Mouse (Mus musculus) cerebellum, adult 11-12 months (tissue): Measurements from ENCODE around the gene Sec31b.

Source experiments
- DNase-seq: peaks from one replicate; pipeline ENCODE4 v3.0.0; 2022

The Sec31b gene

GRCm38 (mm10) chr19:44525551-44526205 is 20.0 kb downstream of the Sec31b start:
- DNase-seq = no peak

DNA sequence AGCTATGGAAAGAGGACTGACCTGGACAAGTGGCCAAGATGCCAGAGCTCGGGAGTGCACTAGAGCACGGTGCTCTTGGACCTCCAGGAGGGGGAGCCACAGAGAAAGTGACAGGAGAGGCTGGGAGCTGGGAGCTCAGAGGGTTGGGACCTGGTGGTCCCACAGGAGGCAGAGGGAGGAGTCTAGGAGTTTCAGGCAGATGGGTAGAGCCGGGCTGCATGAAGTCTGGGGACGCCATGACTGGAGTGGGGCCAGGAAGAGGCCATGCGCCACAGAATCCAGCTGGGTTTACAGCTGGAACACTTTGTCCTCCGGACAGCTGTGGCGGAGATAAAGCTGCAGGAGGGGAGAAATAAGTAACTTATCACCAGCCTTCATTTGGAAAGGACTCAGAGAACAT is 26.5 kb downstream of the Sec31b start:
- DNase-seq = no peak

DNA sequence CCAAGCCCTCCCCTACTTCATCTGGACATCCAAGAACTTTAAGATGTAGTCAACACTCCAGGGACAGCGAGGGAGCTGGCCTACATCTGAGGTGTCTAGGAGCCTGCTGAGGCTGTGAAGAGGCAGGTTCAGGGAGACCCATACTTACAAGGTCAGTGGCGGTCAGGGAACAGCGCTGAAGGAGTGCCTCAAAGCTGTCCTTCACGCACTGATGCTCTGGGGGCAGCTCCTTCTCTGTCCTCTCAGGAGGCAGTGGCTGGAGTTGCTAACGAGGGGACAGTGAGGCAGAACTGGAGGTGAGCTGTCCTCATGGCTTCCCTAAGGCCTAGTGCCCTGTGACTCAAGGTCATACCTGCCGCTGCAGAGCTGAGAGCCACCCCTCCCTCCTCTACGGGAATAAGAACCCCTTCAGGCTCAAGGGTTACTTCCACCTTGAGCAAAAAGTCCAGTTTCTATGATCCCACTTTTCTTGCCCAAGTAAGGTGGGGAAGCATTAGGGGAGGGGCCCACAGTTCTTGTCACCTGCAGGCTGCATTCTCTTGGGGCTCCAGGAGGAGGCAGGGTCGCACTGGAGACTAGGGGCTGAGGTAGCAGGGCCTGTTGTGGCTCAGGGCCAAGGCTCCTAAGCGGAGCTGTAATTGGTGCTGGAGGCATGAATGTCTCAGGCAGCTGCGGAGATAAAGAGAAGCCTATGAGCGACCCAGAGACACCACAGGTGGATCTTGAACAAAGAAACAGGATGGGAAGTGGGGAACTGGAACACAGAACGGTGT is 27.5 kb downstream of the Sec31b start:
- DNase-seq = no peak

DNA sequence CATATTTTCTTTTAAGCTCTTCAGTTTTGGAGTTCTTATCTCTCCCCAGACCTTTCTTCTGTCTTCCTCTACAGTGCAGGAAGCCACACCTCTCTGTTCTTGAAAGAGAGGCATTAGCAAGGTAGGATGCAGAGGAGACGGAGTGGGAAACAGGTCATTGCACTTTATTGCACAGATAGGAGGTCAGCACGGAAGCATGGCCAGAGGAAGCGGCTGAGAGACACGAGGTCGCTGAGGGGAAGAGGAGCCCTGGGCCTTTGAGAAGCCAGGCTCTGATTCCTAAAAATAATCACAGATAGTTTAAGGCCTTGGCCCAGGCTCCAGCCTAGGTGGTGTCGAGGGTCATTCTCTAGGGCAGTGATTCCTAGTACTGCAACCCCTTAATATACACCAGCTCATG is 29.9 kb downstream of the Sec31b start:
- DNase-seq = no peak

- DNase-seq = no peak
Measured at GRCm38 (mm10) chr19:44514521-44515451, 30.9 kb downstream of the Sec31b start.

- no peak for DNase-seq
Measured at GRCm38 (mm10) chr19:44513921-44514482, 31.7 kb downstream of the Sec31b start.

GRCm38 (mm10) chr19:44513054-44513833 is 32.4 kb downstream of the Sec31b start:
- DNase-seq = no peak

GRCm38 (mm10) chr19:44512601-44513000 is 33.1 kb downstream of the Sec31b start:
- no peak for DNase-seq

GRCm38 (mm10) chr19:44511451-44512231 is 34.0 kb downstream of the Sec31b start:
- no peak for DNase-seq

DNA sequence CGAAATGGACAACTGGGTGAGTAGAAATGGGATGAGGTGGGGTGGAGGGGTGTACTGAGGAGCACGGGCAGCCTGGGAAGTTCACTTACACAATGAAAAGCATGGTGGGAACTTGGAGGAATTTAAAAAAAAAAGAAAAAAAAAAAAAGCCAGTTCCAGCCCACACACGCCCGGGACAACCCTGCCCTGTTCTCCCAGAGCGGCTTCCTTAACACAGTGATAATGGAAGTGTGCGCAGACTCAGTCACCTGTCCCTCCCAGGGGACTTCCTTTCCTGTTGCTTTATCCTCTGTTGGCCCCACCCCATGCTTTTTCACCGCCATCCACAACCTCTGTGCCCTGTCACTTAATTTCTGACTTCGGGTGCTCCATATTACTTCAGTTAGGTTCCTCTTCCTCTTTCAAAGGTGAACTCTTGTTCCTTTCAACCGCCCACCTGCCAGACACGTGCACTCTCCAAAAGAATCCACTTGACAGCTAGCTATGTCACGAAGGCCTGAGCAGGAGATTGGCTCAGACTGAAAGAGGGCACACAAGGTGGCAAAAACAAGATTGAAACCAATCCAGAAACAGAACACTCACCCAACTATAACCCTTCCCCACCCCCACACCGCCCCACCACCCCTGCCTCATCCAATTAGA is 35.0 kb downstream of the Sec31b start:
- no peak for DNase-seq

DNA sequence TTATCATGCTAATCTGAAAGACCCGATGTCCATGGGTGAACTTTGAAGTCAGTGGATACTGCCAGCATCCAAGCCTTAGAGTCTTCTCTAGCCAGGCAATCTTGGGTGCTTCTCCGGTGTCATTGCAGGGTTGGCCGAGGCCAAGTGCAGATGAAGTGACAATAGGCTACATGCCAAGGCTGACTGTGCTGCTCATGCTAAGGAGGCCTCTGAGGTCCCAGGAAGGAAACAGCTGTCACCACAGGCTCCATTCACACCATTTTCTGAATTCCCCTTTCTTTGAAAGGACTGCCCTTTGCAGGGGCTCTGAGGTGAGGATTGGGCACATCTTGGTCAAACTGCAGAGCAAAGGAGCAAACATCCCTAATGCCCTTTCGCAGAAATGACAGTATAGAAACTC is 42.9 kb downstream of the Sec31b start:
- no peak for DNase-seq

- no peak for DNase-seq
Measured at GRCm38 (mm10) chr19:44501925-44502324, 43.7 kb downstream of the Sec31b start.

DNA sequence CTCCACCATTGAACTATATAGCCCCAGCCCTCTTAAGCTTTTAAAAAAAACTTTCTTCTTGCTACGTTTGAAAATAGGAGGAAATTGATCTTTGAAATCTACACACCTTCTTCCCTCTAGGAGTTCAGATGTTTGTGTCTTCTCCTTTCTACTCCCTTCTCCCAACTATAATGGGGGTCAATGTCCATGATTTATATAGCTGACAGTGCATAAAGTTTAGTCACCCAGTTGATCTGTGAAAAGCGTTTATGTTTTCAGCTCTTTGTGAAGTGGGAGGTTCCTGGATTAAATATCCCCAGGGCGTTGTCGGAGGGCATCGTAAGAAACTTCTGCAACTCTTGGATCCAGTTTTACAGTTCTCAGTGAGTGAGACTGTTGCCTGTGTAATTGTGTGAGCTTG is 45.4 kb downstream of the Sec31b start:
- no peak for DNase-seq

GRCm38 (mm10) chr19:44498936-44499335 is 46.7 kb downstream of the Sec31b start:
- DNase-seq = no peak

DNA sequence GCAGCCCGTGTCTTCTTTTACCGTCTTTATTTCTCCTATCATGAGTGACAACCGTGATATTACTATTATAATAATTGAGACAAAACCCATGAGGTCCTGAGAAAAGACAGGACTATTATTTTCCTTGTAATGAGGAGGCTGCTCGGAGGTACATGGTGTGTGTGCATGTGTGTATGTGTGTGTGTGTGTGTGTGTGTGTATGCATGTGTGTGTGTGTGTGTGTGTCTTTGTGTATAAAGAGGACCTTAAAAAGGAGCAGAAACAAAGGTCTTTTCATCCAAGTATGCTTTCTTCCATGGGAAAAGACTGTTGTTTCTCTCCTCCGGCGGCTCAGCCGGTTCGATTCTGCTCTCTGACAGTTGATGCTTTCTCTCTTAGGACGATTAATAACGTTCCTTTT is 48.7 kb downstream of the Sec31b start:
- DNase-seq = no peak

DNA sequence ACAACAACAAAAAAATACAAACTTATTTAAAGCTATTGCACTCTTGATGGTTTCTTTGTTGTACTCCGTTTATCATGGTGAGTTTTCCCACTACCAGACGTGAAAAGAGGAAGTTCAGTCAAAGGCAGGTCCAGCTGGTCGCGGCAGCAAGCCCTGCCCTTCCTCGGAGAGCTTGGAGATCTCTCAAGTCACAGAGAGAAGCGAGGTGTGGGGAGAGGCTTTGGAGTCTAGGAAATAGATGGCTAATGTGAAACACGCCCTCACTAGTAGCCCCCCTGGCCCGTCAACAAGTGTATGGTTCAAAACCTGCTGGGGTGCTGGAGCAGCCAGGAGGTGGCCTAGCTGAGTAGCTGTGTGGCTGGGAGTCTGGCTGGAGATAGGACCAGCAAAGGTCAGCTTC is 49.2 kb downstream of the Sec31b start:
- DNase-seq = no peak

- DNase-seq = no peak
Measured at GRCm38 (mm10) chr19:44493128-44493527, 52.5 kb downstream of the Sec31b start, which contains the start of gene Wnt8b. TSS of gene Wnt8b (plus strand) at chr19:44493472.

DNA sequence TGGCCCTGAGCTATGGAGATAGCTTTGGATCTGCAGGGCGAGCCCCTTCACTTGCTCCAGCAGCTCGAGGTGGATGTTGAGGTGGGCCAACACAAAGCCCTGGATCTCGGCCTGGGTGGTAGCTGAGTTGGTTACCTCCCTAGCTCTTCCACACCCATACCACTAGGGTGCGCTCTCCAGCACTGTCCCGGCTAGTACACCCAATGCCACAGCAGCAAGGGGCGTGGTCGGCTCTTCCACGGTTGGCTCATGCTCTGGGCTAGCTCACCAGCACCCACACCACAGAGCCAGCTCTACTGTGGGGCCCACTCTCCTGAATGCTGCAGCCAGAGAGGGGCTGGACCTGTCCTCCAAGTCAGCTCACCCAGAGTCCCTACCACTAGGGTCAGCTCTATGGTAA is 58.4 kb downstream of the Sec31b start:
- DNase-seq = no peak

GRCm38 (mm10) chr19:44476541-44476940 is 69.1 kb downstream of the Sec31b start:
- no peak for DNase-seq

GRCm38 (mm10) chr19:44475268-44475667 is 70.4 kb downstream of the Sec31b start:
- DNase-seq = no peak

DNA sequence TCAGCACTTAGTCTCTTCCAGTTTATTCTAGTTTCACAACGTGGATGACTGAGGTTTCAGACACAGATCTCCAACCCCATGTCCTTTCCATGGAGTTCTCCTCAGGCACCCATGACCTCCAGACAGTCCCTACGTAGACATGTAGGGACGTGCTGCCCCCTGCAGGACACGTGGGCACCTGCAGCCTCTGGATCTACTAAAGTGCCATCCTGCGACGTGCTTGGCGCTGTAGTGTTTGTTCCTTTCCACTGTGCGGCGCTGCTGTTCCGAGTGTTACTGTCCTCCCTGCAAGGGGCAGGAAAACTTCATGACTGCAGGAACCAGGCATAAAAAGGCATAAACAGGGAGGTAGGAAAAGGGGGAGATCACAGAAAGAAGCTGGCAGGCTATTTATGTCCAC is 71.5 kb downstream of the Sec31b start:
- DNase-seq = peak; percentile 65
